Mouse (Mus musculus) embryonic facial prominence, embryonic 10.5 days (tissue): ENCODE data around the gene Crnn. TPM values are rescaled to one million over a fixed set of nuclear protein-coding genes. Genes with fewer than 3 reads are reported as not detected.

Experiments
- DNase-seq: peaks from one replicate; pipeline ENCODE4 v3.0.0-alpha.2; 2017; ENCODE audit warnings: low spot score
- H3K27ac ChIP-seq: fragments of 300-500 bp; sonication (generic); replicated peaks from 2 replicates; pipeline ENCODE4 v1.5.1; 2016; ENCODE audit warnings: mild to moderate bottlenecking
- H3K27me3 ChIP-seq: fragments of 300-500 bp; sonication (generic); replicated peaks from 2 replicates; pipeline ENCODE4 v1.6.1; 2016; ENCODE audit warnings: low read depth, mild to moderate bottlenecking; ENCODE audit not compliant: poor library complexity, severe bottlenecking
- H3K36me3 ChIP-seq: fragments of 300-500 bp; sonication (generic); replicated peaks from 2 replicates; pipeline ENCODE4 v1.6.1; 2016; ENCODE audit warnings: mild to moderate bottlenecking, moderate library complexity
- H3K4me1 ChIP-seq: fragments of 300-500 bp; sonication (generic); 2 replicates; pipeline ENCODE4 v1.6.1; 2016
- H3K4me3 ChIP-seq: fragments of 300-500 bp; sonication (generic); 2 replicates; pipeline ENCODE4 v1.5.1; 2016; ENCODE audit warnings: mild to moderate bottlenecking, moderate library complexity
- H3K9me3 ChIP-seq: fragments of 300-500 bp; sonication (generic); 2 replicates; pipeline ENCODE4 v1.6.1; 2016; ENCODE audit warnings: mild to moderate bottlenecking
- WGBS: fragments of 180-500 bp; shearing (Covaris S2); methylation state at CpG from one replicate; pipeline ENCODE4 v1.1.7; 2016; 5-methylcytosine and 5-hydroxymethylcytosine counted together
- polyA plus RNA-seq: library from polyadenylated mRNA; unstranded; fragments of >200 nt; fragmentation: Nextera tagmentation; extraction: Ambion mirVana; gene quantifications from 2 replicates; pipeline ENCODE4 v1.2.1, GENCODE M21; 2016

The Crnn gene
- not detected in 2 replicates for polyA plus RNA-seq

DNA sequence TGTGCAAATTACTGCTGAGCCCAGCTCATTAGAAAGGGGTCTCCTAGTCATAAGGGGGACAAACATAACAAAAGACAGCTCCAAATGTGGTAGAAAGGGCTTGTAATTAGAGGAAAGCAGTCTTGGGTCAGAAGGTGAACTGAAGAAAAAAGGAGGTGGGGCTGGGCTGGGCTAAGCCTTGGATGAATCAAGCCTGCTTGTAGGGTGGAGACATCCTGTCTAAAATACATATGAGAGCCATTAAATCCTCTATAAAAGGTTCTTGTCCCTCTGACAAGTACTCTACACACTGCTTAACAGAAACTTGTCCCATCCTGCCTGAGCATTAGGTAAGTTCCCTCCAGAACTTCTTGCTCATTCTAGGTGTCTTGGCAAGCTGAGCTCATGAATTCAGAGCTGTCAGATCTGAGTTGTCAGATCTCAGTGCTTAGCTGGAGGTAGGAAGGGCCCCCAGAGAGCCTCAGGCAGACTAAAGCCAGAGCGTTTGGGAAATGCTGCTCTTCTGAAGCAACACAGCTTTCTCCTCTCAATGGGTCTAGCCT, at the start of gene Crnn:
Crnn (plus strand) TSS at position 278 of the 542 bp plus-strand sequence.
- WGBS, result 39% methylated on average over 1 of the region's 1 CpGs
- peak; percentile 12 for DNase-seq

DNA sequence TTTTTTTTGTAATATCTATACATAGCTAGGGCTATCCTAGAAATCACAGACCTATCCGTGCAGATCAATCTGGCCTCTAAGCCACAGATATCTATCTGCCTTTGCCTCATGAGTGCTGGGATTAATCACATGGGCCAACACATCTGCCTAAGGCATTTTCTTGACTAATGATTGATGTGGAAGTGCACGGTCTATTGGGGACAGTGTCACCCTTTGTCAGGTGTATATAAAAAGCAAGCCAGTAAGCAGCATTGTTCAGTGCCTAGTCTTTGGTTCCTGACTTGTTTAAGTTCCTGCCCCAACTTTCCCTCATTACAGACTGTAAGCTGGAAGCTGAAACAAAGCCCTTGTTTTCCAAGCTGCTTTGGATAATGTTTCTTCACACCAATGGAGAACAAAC, 48.1 kb upstream of the Crnn start:
- no peaks in the 10 kb centered on the region for H3K27me3 ChIP-seq
- H3K27ac ChIP-seq, result no peak overlapping the region
- no peaks in the 10 kb centered on the region for H3K36me3 ChIP-seq
- 65% methylated on average over 2 of the region's 2 CpGs for WGBS
- H3K4me3 ChIP-seq, result no peak overlapping the region
- no peaks in the 10 kb centered on the region for H3K4me1 ChIP-seq
- H3K9me3 ChIP-seq, result no peaks in the 10 kb centered on the region
- no peak for DNase-seq

More for the DNA sequence above, at the start of gene Crnn:
- Histone ChIP-seq H3K4me1 (no peaks in the 10 kb centered on the region; the same call in 1 of the 2 replicates), H3K27me3 (no peaks in the 10 kb centered on the region), H3K4me3 (no peak within 1 kb of the TSS), H3K36me3 (no peaks in the 10 kb centered on the region), H3K27ac (no peak within 1 kb of the TSS), H3K9me3 (no peaks in the 10 kb centered on the region)

DNA sequence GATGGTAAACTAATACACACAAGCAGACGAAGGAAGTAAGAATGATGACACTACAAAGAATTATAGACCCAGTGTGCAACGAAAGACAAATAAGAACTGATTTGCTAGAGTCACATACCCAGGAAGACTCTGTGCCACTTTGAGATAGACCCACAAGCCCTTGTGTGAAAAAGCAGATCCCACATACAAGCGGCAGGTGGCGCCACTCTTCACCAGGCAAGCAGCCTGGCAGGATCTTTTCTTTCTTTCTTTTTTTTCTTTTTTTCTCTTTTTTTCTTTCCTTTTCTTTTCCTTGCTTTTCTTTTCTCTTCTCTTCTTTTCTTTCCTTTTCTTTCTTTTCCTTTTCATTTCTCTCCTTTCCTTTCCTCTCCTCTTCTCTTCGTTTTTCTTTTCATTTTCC, 32.9 kb upstream of the Crnn start:
- Histone ChIP-seq H3K4me1 (no peaks in the 10 kb centered on the region), H3K36me3 (no peaks in the 10 kb centered on the region), H3K27ac (no peak overlapping the region), H3K4me3 (no peak overlapping the region), H3K27me3 (no peaks in the 10 kb centered on the region), H3K9me3 (no peaks in the 10 kb centered on the region)
- peak; percentile 15 for DNase-seq
- 42% methylated on average over 5 of the region's 5 CpGs for WGBS

DNA sequence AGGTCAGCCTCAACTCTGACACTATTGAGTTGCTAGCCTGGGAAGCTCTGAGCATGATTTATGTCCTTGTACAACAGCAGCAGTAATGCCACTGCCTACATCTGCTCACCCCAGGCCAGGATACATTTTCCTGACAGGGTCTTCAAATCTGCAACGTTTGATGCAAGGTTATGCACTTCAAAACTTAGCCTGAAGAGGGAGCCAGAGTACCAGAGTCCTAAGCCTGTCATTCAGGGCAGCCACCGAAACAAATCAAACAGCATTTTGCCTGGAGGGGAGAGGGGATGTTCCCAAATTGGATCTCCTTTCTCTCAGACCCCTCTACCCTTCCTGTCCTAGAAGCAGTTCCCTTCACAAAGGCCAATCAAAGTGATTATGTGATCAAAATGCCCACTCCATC, 30.1 kb upstream of the Crnn start:
- Histone ChIP-seq H3K4me1 (no peaks in the 10 kb centered on the region), H3K36me3 (no peaks in the 10 kb centered on the region), H3K4me3 (no peak overlapping the region), H3K9me3 (no peaks in the 10 kb centered on the region), H3K27me3 (no peaks in the 10 kb centered on the region), H3K27ac (no peak overlapping the region)
- DNase-seq, result peak; percentile 48
- WGBS, result 3% methylated on average over 2 of the region's 2 CpGs

DNA sequence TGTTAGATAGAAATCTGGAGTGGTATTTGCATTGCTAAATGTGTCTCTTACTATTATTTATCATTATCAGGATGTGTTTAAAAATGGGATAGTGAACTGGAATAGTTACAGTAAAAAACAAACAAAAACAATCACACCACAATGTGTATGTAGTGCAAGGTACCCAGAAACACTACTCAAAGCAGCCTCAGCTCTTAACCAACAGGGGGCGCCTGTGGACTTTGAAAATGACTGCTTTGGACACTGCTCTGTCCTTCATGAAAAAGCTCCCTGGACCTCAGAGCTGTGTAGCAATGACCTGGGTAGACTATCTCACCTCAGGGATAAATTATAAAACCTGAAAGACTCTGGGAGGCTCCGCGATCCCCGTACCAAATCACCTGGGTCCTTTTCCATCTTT, 25.5 kb upstream of the Crnn start:
- H3K27ac ChIP-seq, result no peak overlapping the region

DNA sequence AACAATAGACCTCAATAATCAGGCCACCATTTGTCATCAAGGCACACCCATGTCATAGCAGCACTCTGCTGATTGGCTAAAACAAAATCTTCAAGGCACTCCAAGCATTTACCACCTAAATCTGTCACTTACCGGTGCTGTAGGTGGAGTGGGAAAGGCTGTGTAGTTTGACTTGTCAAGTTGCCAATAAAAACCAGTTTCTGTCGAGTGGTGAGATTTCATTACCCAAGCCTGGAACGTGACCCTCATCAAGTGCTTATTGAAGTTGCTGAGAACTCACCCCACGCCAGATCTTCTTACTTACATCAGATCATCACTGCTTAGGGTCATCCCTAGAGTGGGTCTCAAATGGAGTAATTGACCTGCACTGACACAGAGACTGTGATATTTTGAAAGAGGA, 16.5 kb upstream of the Crnn start:
- H3K4me3 ChIP-seq, result no peak overlapping the region
- WGBS, result 76% methylated on average over 4 of the region's 4 CpGs
- DNase-seq, result no peak
- no peaks in the 10 kb centered on the region for H3K27me3 ChIP-seq
- H3K27ac ChIP-seq, result no peak overlapping the region
- no peaks in the 10 kb centered on the region for H3K36me3 ChIP-seq
- no peaks in the 10 kb centered on the region for H3K4me1 ChIP-seq
- no peaks in the 10 kb centered on the region for H3K9me3 ChIP-seq

More for the DNA sequence above, 25.5 kb upstream of the Crnn start:
- WGBS, result 48% methylated on average over 4 of the region's 4 CpGs
- Histone ChIP-seq H3K36me3 (no peaks in the 10 kb centered on the region), H3K27me3 (no peaks in the 10 kb centered on the region), H3K4me3 (no peak overlapping the region), H3K9me3 (no peaks in the 10 kb centered on the region), H3K4me1 (no peaks in the 10 kb centered on the region)
- DNase-seq, result no peak

DNA sequence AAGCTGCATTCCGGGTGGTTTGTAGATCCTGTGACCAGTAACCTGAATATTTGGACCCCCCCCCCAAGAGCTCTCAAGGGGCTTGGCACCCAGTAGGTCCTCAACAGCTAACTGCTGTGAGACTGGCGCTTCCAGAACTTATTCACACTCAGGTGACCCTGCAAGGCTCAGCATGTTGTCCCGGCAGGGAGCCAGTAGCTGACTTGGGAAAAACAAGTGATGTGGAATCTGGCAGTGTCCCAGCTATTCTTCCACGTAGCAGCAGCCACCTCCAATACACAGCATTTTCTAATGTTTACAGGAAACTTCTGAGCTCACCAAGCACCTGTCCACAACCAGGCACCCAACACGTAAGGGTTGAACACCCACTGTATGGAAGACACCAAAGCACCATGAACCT, 15.5 kb upstream of the Crnn start:
- no peaks in the 10 kb centered on the region for H3K9me3 ChIP-seq
- no peaks in the 10 kb centered on the region for H3K27me3 ChIP-seq
- WGBS, result 52% methylated on average over 5 of the region's 5 CpGs
- no peak overlapping the region for H3K27ac ChIP-seq
- no peak for DNase-seq
- H3K4me3 ChIP-seq, result no peak overlapping the region
- H3K4me1 ChIP-seq, result no peaks in the 10 kb centered on the region
- no peaks in the 10 kb centered on the region for H3K36me3 ChIP-seq

DNA sequence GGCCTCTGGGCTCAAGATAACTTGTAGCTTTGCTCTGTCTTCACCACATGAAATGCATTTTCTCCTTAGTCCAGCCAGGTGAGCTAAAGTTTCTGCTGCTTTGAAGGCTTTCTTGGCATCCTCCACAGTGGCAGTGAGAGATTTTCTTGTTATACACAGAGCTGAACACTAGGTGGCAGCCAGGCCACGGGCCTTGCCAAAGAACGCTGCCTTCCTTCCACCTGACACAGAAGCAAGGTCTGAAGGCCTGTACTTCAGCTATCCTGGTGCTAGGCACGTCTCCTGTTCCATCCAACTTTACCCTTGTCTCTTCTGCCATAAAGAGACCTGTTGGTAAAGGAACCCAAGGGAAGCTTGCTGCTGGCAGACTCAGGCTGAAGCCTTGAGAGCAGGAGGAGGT, 14.1 kb upstream of the Crnn start:
- H3K4me3 ChIP-seq, result no peak overlapping the region
- DNase-seq, result peak; percentile 50
- H3K27me3 ChIP-seq, result no peaks in the 10 kb centered on the region
- H3K4me1 ChIP-seq, result no peaks in the 10 kb centered on the region
- WGBS, result 16% methylated on average over 3 of the region's 3 CpGs
- no peaks in the 10 kb centered on the region for H3K9me3 ChIP-seq
- H3K36me3 ChIP-seq, result no peaks in the 10 kb centered on the region
- H3K27ac ChIP-seq, result no peak overlapping the region

DNA sequence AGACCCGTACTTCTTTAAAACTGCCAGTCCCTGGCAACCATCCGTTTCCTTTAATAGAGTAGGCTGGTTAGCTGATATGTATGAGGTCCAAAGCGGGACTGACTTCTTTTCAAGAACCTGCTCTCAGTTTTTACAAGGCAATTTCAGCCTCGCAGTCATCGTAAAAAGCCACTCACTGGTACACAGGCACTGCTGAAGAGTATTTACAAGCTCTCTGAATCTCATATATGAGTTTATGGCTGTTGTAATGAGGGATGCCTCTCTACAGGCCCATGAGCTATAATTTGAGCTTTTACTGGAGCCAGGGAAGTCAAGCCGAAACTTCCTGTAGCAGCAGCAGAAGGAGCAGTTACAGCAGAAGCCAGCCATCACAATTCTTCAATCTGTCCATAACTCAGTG, 17.9 kb downstream of the Crnn start:
- H3K27me3 ChIP-seq, result no peaks in the 10 kb centered on the region
- no peaks in the 10 kb centered on the region for H3K9me3 ChIP-seq
- WGBS, result 90% methylated on average over 6 of the region's 6 CpGs
- no peaks in the 10 kb centered on the region for H3K36me3 ChIP-seq
- H3K27ac ChIP-seq, result no peak overlapping the region
- no peak for DNase-seq
- H3K4me3 ChIP-seq, result no peak overlapping the region
- H3K4me1 ChIP-seq, result no peaks in the 10 kb centered on the region

DNA sequence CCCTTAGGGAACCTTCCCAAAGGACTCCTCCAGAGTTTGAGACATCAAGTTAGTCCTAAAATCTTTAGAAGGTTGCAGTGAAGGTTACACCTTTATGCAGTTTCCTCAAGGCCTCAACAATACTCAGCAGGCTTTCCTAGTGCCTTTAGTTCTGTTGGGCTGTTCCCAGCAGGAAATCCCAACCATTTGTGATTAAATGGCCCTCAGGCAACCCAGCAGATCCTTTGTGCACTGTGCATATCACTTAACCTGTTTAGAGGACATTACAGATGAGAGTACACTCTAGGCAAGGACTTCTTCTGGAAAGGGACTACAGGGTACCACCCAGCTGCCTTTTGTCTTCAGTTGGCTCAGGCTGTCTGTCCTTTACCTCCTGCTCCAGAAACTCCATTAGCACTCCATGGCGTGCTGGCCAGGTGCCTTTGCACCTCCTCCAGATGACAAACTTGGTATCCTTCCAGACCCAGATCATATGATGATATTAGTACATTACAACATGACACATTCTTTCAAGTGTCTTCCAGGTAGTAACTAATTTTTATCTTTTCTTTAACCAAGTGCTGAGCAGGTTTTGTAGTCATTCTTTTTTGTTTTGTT, 18.5 kb downstream of the Crnn start:
- Histone ChIP-seq H3K27ac (no peak overlapping the region), H3K27me3 (no peaks in the 10 kb centered on the region), H3K9me3 (no peaks in the 10 kb centered on the region), H3K36me3 (no peaks in the 10 kb centered on the region), H3K4me3 (no peak overlapping the region), H3K4me1 (no peaks in the 10 kb centered on the region)
- WGBS, result 55% methylated on average over 1 of the region's 1 CpGs
- no peak for DNase-seq

DNA sequence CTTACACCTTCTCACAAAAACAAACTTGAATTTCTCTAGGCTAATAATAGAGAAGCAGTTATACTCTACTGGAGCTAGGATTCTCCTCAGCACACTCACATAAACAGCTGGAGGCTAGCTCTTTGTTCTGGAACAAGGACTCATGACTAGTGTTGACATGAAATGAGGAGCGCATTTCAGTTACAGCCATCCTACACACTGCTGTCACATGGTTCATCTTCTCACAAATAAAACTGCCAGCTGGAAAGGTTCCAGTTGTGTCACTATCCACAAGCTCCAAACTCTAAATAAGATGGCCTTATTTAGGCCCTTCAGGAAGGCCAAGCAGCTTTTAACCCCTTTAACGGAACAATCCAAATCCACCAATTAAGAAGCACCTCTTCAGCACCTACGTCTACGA, 36.3 kb downstream of the Crnn start:
- DNase-seq, result no peak
- no peaks in the 10 kb centered on the region for H3K36me3 ChIP-seq
- WGBS, result 92% methylated on average over 4 of the region's 4 CpGs
- no peak overlapping the region for H3K4me3 ChIP-seq
- H3K27me3 ChIP-seq, result no peaks in the 10 kb centered on the region
- H3K4me1 ChIP-seq, result no peaks in the 10 kb centered on the region
- H3K9me3 ChIP-seq, result no peaks in the 10 kb centered on the region
- H3K27ac ChIP-seq, result no peak overlapping the region

DNA sequence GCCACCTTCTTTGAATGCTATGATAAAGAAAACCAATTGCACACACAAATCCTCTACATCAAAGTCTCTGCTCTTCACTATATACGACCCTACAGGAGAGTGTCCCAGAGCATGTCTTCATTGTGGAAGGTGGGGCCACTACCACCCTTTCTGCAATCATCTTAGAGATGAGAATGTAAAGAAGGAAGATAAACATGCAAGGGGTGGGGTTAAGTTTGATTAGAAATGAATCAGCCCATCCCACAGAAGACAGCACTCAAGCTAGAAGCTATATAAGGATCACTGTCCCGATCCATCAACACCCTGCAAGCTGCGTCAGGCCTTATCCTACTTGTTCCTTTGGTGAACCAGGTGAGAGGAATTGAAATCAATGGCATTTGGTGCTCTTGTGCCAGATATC, 52.4 kb downstream of the Crnn start, which contains the start of gene Flg2:
Flg2 (plus strand) TSS at position 301 of the 400 bp plus-strand sequence.
- Histone ChIP-seq H3K36me3 (no peaks in the 10 kb centered on the region), H3K4me1 (no peaks in the 10 kb centered on the region), H3K27ac (no peak within 1 kb of the TSS), H3K27me3 (no peaks in the 10 kb centered on the region), H3K9me3 (peaks cover 4% of the 10 kb centered on the region; the same call in 1 of the 2 replicates), H3K4me3 (no peak within 1 kb of the TSS)
- 95% methylated on average over 3 of the region's 3 CpGs for WGBS
- no peak for DNase-seq
